Mouse (Mus musculus) limb, embryonic 12.5 days (tissue): Measurements from ENCODE around the gene Dock1. TPM values are rescaled to one million over a fixed set of nuclear protein-coding genes. Genes with fewer than 3 reads are reported as not detected.

Experiments used
- ATAC-seq: fragments of 200-750 bp; cut with Nextera tagmentation; 2 replicates; pipeline ENCODE4 v1.8.0; 2017; ENCODE audit warnings: low read depth, moderate TSS enrichment; ENCODE audit not compliant: insufficient number of reproducible peaks, insufficient read depth, low FRiP score, low TSS enrichment
- H3K27ac ChIP-seq: fragments of 300-500 bp; sonication (generic); 2 replicates; pipeline ENCODE4 v1.5.1; 2016; ENCODE audit warnings: mild to moderate bottlenecking, moderate library complexity
- H3K27me3 ChIP-seq: fragments of 300-500 bp; sonication (generic); 2 replicates; pipeline ENCODE4 v1.6.1; 2016; ENCODE audit warnings: mild to moderate bottlenecking, moderate library complexity
- H3K36me3 ChIP-seq: fragments of 300-500 bp; sonication (generic); 2 replicates; pipeline ENCODE4 v1.6.1; 2016; ENCODE audit warnings: mild to moderate bottlenecking, moderate library complexity
- H3K4me1 ChIP-seq: fragments of 300-500 bp; sonication (generic); replicated peaks from 2 replicates; pipeline ENCODE4 v1.6.1; 2016
- H3K4me2 ChIP-seq: fragments of 300-500 bp; sonication (generic); 2 replicates; pipeline ENCODE4 v1.6.1; 2016; ENCODE audit warnings: mild to moderate bottlenecking, moderate library complexity
- H3K4me3 ChIP-seq: fragments of 300-500 bp; sonication (generic); replicated peaks from 2 replicates; pipeline ENCODE4 v1.5.1; 2016; ENCODE audit warnings: mild to moderate bottlenecking
- H3K9ac ChIP-seq: fragments of 300-500 bp; sonication (generic); replicated peaks from 2 replicates; pipeline ENCODE4 v1.6.1; 2016; ENCODE audit warnings: mild to moderate bottlenecking, moderate library complexity
- H3K9me3 ChIP-seq: fragments of 300-500 bp; sonication (generic); 2 replicates; pipeline ENCODE4 v1.6.1; 2016; ENCODE audit warnings: mild to moderate bottlenecking, moderate library complexity
- WGBS: fragments of 180-500 bp; shearing (Covaris S2); methylation state at CpG from one replicate; pipeline ENCODE4 v1.1.7; 2016; 5-methylcytosine and 5-hydroxymethylcytosine counted together
- polyA plus RNA-seq: library from polyadenylated mRNA; unstranded; fragments of >200 nt; fragmentation: Nextera tagmentation; extraction: Ambion mirVana; gene quantifications from 2 replicates; pipeline ENCODE4 v1.2.1, GENCODE M21; 2016

Gene Dock1
- polyA plus RNA-seq, 1 experiment from 2014 or later = 47.9 TPM

GRCm38 (mm10) chr7:134723509-134723908 is 53.1 kb downstream of the Dock1 start:
- Histone ChIP-seq H3K9me3 (no peaks in the 10 kb centered on the region), H3K27me3 (no peaks in the 10 kb centered on the region), H3K4me3 (no peak overlapping the region), H3K4me1 (peaks cover 16% of the 10 kb centered on the region), H3K4me2 (no peak overlapping the region), H3K27ac (no peak overlapping the region), H3K9ac (no peak overlapping the region), H3K36me3 (peaks cover 17% of the 10 kb centered on the region; the same call in 1 of the 2 replicates)
- ATAC-seq = no peak
- 85% methylated on average over 5 of the region's 5 CpGs for whole genome bisulfite sequencing

- H3K4me1 ChIP-seq = peaks cover 16% of the 10 kb centered on the region
- no peak overlapping the region for H3K4me2 ChIP-seq
- no peak for ATAC-seq
- 43% methylated on average over 7 of the region's 7 CpGs for WGBS
- H3K4me3 ChIP-seq = no peak overlapping the region
- H3K9me3 ChIP-seq = no peaks in the 10 kb centered on the region
- H3K9ac ChIP-seq = no peak overlapping the region
- no peak overlapping the region for H3K27ac ChIP-seq
- H3K36me3 ChIP-seq = peaks cover 25% of the 10 kb centered on the region
- H3K27me3 ChIP-seq = no peaks in the 10 kb centered on the region
Measured at GRCm38 (mm10) chr7:134724841-134725240, 54.4 kb downstream of the Dock1 start.

GRCm38 (mm10) chr7:134725551-134726529 is 55.4 kb downstream of the Dock1 start:
- no peak overlapping the region for H3K4me2 ChIP-seq
- H3K27ac ChIP-seq = no peak overlapping the region
- peaks cover 33% of the 10 kb centered on the region for H3K36me3 ChIP-seq
- H3K9me3 ChIP-seq = no peaks in the 10 kb centered on the region
- no peaks in the 10 kb centered on the region for H3K27me3 ChIP-seq
- H3K4me3 ChIP-seq = no peak overlapping the region
- no peak for ATAC-seq
- 49% methylated on average over 11 of the region's 11 CpGs for WGBS
- peaks cover 16% of the 10 kb centered on the region for H3K4me1 ChIP-seq
- no peak overlapping the region for H3K9ac ChIP-seq

GRCm38 (mm10) chr7:134726530-134727258 is 56.2 kb downstream of the Dock1 start:
- Histone ChIP-seq H3K27ac (no peak overlapping the region), H3K4me2 (no peak overlapping the region), H3K4me3 (no peak overlapping the region), H3K4me1 (peaks cover 16% of the 10 kb centered on the region), H3K36me3 (peaks cover 40% of the 10 kb centered on the region), H3K9me3 (no peaks in the 10 kb centered on the region), H3K9ac (no peak overlapping the region), H3K27me3 (no peaks in the 10 kb centered on the region)
- no peak for ATAC-seq
- 76% methylated on average over 5 of the region's 5 CpGs for WGBS

- Histone ChIP-seq H3K27me3 (no peaks in the 10 kb centered on the region), H3K4me1 (peaks cover 10% of the 10 kb centered on the region), H3K9me3 (no peaks in the 10 kb centered on the region), H3K4me3 (no peak overlapping the region), H3K36me3 (peaks cover 62% of the 10 kb centered on the region), H3K9ac (no peak overlapping the region), H3K4me2 (no peak overlapping the region), H3K27ac (no peak overlapping the region)
- no peak for ATAC-seq
Measured at GRCm38 (mm10) chr7:134729348-134729747, 58.9 kb downstream of the Dock1 start.

GRCm38 (mm10) chr7:134730406-134731126 is 60.1 kb downstream of the Dock1 start:
- Histone ChIP-seq H3K4me2 (no peak overlapping the region), H3K36me3 (peaks cover 72% of the 10 kb centered on the region), H3K4me3 (no peak overlapping the region), H3K4me1 (0 out of 2 replicates have a peak, but pooled peaks cover 4% of the 10 kb centered on the region), H3K27ac (no peak overlapping the region), H3K27me3 (no peaks in the 10 kb centered on the region), H3K9ac (no peak overlapping the region), H3K9me3 (no peaks in the 10 kb centered on the region)
- no peak for ATAC-seq
- WGBS = 91% methylated on average over 3 of the region's 3 CpGs

GRCm38 (mm10) chr7:134747059-134747458 is 76.6 kb downstream of the Dock1 start:
- H3K4me1 ChIP-seq = no peaks in the 10 kb centered on the region
- peaks cover 95% of the 10 kb centered on the region for H3K36me3 ChIP-seq
- no peak overlapping the region for H3K27ac ChIP-seq
- no peaks in the 10 kb centered on the region for H3K27me3 ChIP-seq
- no peak for ATAC-seq
- no peak overlapping the region for H3K4me3 ChIP-seq
- 95% methylated on average over 4 of the region's 4 CpGs for WGBS
- no peak overlapping the region for H3K9ac ChIP-seq
- no peaks in the 10 kb centered on the region for H3K9me3 ChIP-seq
- H3K4me2 ChIP-seq = no peak overlapping the region

GRCm38 (mm10) chr7:134748376-134748775 is 77.9 kb downstream of the Dock1 start:
- no peaks in the 10 kb centered on the region for H3K27me3 ChIP-seq
- H3K4me2 ChIP-seq = no peak overlapping the region
- ATAC-seq = no peak
- no peaks in the 10 kb centered on the region for H3K9me3 ChIP-seq
- no peak overlapping the region for H3K4me3 ChIP-seq
- WGBS = 90% methylated on average over 3 of the region's 3 CpGs
- no peaks in the 10 kb centered on the region for H3K4me1 ChIP-seq
- H3K36me3 ChIP-seq = peaks cover 94% of the 10 kb centered on the region
- no peak overlapping the region for H3K9ac ChIP-seq
- no peak overlapping the region for H3K27ac ChIP-seq

GRCm38 (mm10) chr7:134749613-134750012 is 79.2 kb downstream of the Dock1 start:
- H3K4me3 ChIP-seq = no peak overlapping the region
- WGBS = 89% methylated on average over 1 of the region's 1 CpGs
- H3K27me3 ChIP-seq = no peaks in the 10 kb centered on the region
- no peak overlapping the region for H3K9ac ChIP-seq
- ATAC-seq = no peak
- H3K36me3 ChIP-seq = peaks cover 89% of the 10 kb centered on the region
- H3K4me1 ChIP-seq = no peaks in the 10 kb centered on the region
- H3K4me2 ChIP-seq = no peak overlapping the region
- H3K27ac ChIP-seq = no peak overlapping the region
- no peaks in the 10 kb centered on the region for H3K9me3 ChIP-seq

- Histone ChIP-seq H3K4me3 (no peak overlapping the region), H3K27me3 (no peaks in the 10 kb centered on the region), H3K36me3 (peaks cover 93% of the 10 kb centered on the region), H3K9me3 (no peaks in the 10 kb centered on the region), H3K9ac (no peak overlapping the region), H3K4me2 (no peak overlapping the region), H3K4me1 (no peaks in the 10 kb centered on the region), H3K27ac (no peak overlapping the region)
- ATAC-seq = no peak
- WGBS = 96% methylated on average over 3 of the region's 3 CpGs
Measured at GRCm38 (mm10) chr7:134751496-134751895, 81.0 kb downstream of the Dock1 start.

GRCm38 (mm10) chr7:134753417-134753816 is 83.0 kb downstream of the Dock1 start:
- Histone ChIP-seq H3K27ac (no peak overlapping the region), H3K4me3 (no peak overlapping the region), H3K4me2 (no peak overlapping the region), H3K4me1 (no peaks in the 10 kb centered on the region), H3K27me3 (no peaks in the 10 kb centered on the region), H3K9me3 (no peaks in the 10 kb centered on the region), H3K36me3 (peaks cover 93% of the 10 kb centered on the region), H3K9ac (no peak overlapping the region)
- ATAC-seq = no peak
- 86% methylated on average over 5 of the region's 5 CpGs for WGBS
